Mouse (Mus musculus) granulocyte monocyte progenitor cell, adult 5-6 weeks (primary cell): ENCODE results near the gene Ddx55. TPM values are rescaled to one million over a fixed set of nuclear protein-coding genes. Genes with fewer than 3 reads are reported as not detected.

Experiments
- ATAC-seq: replicated peaks from 2 replicates; pipeline ENCODE4 v1.8.0; 2016; ENCODE audit warnings: mild to moderate bottlenecking, moderate TSS enrichment, inconsistent platforms; ENCODE audit not compliant: poor library complexity, severe bottlenecking
- total RNA-seq, 2 experiments: library from RNA; stranded (forward) in 1 of 2; stranded (reverse) in 1 of 2; fragments of 200-712, 200-1000 nt in 1 of 2; fragments of >200 nt in 1 of 2; fragmentation: Nextera tagmentation in 1 of 2; gene quantifications; 2 replicates each; pipeline ENCODE4 v1.2.3; 2014 to 2017

Ddx55 gene
- total RNA-seq (2014; fragmentation: Nextera tagmentation) = 14.5 and 19.8 TPM in 2 replicates
- total RNA-seq (2017) = 8.4 and 10.6 TPM in 2 replicates

GRCm38 (mm10) chr5:124552558-124553307 lies at the start of gene Ddx55:
TSS of gene Ddx55 (plus strand) at chr5:124552864.
- peak; percentile 97 for ATAC-seq

- ATAC-seq = no peak
These were observed 48.9 kb upstream of the Ddx55 start for GRCm38 (mm10) chr5:124503742-124504141.

- ATAC-seq = no peak
These were observed 47.4 kb upstream of the Ddx55 start for GRCm38 (mm10) chr5:124505235-124505634.

GRCm38 (mm10) chr5:124506731-124507359 lies 45.8 kb upstream of the Ddx55 start:
- peak; percentile 95 for ATAC-seq

GRCm38 (mm10) chr5:124509200-124509599 lies 43.5 kb upstream of the Ddx55 start:
- no peak for ATAC-seq

GRCm38 (mm10) chr5:124509742-124510237 lies 42.9 kb upstream of the Ddx55 start:
- ATAC-seq = no peak

GRCm38 (mm10) chr5:124510536-124511050 lies 42.1 kb upstream of the Ddx55 start:
- ATAC-seq = no peak

- ATAC-seq = peak; percentile 52
These were observed 36.9 kb upstream of the Ddx55 start for GRCm38 (mm10) chr5:124515789-124516188.

- no peak for ATAC-seq
These were observed 34.0 kb upstream of the Ddx55 start for GRCm38 (mm10) chr5:124518648-124519047.

GRCm38 (mm10) chr5:124521588-124521987 lies 31.1 kb upstream of the Ddx55 start:
- ATAC-seq = peak; percentile 77

- no peak for ATAC-seq
These were observed 29.6 kb upstream of the Ddx55 start for GRCm38 (mm10) chr5:124523032-124523431.

GRCm38 (mm10) chr5:124524943-124525342 lies 27.7 kb upstream of the Ddx55 start:
- peak; percentile 18; the same call in 1 of the 2 replicates for ATAC-seq

GRCm38 (mm10) chr5:124528351-124528750 lies 24.3 kb upstream of the Ddx55 start:
- ATAC-seq = no peak

GRCm38 (mm10) chr5:124528791-124529190 lies 23.9 kb upstream of the Ddx55 start:
- ATAC-seq = no peak

GRCm38 (mm10) chr5:124529191-124529651 lies 23.4 kb upstream of the Ddx55 start:
- no peak for ATAC-seq

GRCm38 (mm10) chr5:124529697-124530096 lies 23.0 kb upstream of the Ddx55 start:
- ATAC-seq = peak; percentile 73

- ATAC-seq = peak; percentile 31; the same call in 1 of the 2 replicates
These were observed 21.7 kb upstream of the Ddx55 start, which contains the start of gene Rilpl1 for GRCm38 (mm10) chr5:124530655-124531582. TSS of gene Rilpl1 (minus strand) at chr5:124531391.

GRCm38 (mm10) chr5:124531583-124531930 lies 21.1 kb upstream of the Ddx55 start:
- ATAC-seq = no peak

- no peak for ATAC-seq
These were observed 20.2 kb upstream of the Ddx55 start for GRCm38 (mm10) chr5:124532451-124532850.

- ATAC-seq = no peak
These were observed 17.6 kb upstream of the Ddx55 start for GRCm38 (mm10) chr5:124535016-124535415.
